Mouse (Mus musculus): ENCODE measurements around the gene Slx1b. TPM values are rescaled to one million over a fixed set of nuclear protein-coding genes. Genes with fewer than 3 reads are reported as not detected.
A peak's percentile ranks its signal among the peaks of the same experiment; 100 is the strongest.
"Not testable (repeated sequence)": the region's sequence is repeated elsewhere in the genome, so short reads cannot be mapped to it uniquely, and the experiment has no call there.

Slx1b gene
- polyA plus RNA-seq, 1 experiment from 2014 or later: 14.8 TPM

- no peak overlapping the region for H3K4me3 ChIP-seq
- no peaks in the 10 kb centered on the region for H3K27me3 ChIP-seq (ENCODE audit: low read depth, poor library complexity, severe bottlenecking)
- no peaks in the 10 kb centered on the region for H3K4me1 ChIP-seq
- no peak for DNase-seq (ENCODE audit: low spot score)
- H3K27ac ChIP-seq: no peak overlapping the region
- H3K36me3 ChIP-seq: peaks cover 13% of the 10 kb centered on the region
- WGBS: 83% methylated on average over 1 of the region's 1 CpGs
- H3K9me3 ChIP-seq (replicated peaks): no peaks in the 10 kb centered on the region
Observed at GRCm38 (mm10) chr7:126657522-126657921, 38.1 kb downstream of the Slx1b start.

- H3K27ac ChIP-seq: no peak overlapping the region
- no peaks in the 10 kb centered on the region for H3K9me3 ChIP-seq (replicated peaks)
- 89% methylated on average over 3 of the region's 3 CpGs for WGBS
- H3K4me1 ChIP-seq: no peaks in the 10 kb centered on the region
- no peak for DNase-seq (ENCODE audit: low spot score)
- H3K4me3 ChIP-seq: no peak overlapping the region
- H3K36me3 ChIP-seq: peaks cover 2% of the 10 kb centered on the region; the same call in 1 of the 2 replicates
- no peaks in the 10 kb centered on the region for H3K27me3 ChIP-seq (ENCODE audit: low read depth, poor library complexity, severe bottlenecking)
Observed at GRCm38 (mm10) chr7:126655695-126656094, 39.9 kb downstream of the Slx1b start.

GRCm38 (mm10) chr7:126653991-126654390 is 41.6 kb downstream of the Slx1b start:
- no peaks in the 10 kb centered on the region for H3K9me3 ChIP-seq (replicated peaks)
- H3K4me3 ChIP-seq: no peak overlapping the region
- no peaks in the 10 kb centered on the region for H3K27me3 ChIP-seq (ENCODE audit: low read depth, poor library complexity, severe bottlenecking)
- no peak overlapping the region for H3K27ac ChIP-seq
- WGBS: 85% methylated on average over 2 of the region's 2 CpGs
- DNase-seq (ENCODE audit: low spot score): no peak
- H3K4me1 ChIP-seq: peaks cover 10% of the 10 kb centered on the region
- peaks cover 2% of the 10 kb centered on the region; the same call in 1 of the 2 replicates for H3K36me3 ChIP-seq

- H3K36me3 ChIP-seq: peaks cover 2% of the 10 kb centered on the region; the same call in 1 of the 2 replicates
- WGBS: 69% methylated on average over 2 of the region's 2 CpGs
- H3K27me3 ChIP-seq (ENCODE audit: low read depth, poor library complexity, severe bottlenecking): no peaks in the 10 kb centered on the region
Observed at GRCm38 (mm10) chr7:126650852-126651251, 44.7 kb downstream of the Slx1b start.

GRCm38 (mm10) chr7:126649231-126650051 is 46.1 kb downstream of the Slx1b start, which contains the start of gene Sgf29:
Gene Sgf29, plus strand, starts transcription at chr7:126649309.
- Histone ChIP-seq H3K36me3 (0 out of 2 replicates have a peak, but pooled peaks cover under 1% of the 10 kb centered on the region), H3K4me1 (peaks cover 23% of the 10 kb centered on the region), H3K9me3 (replicated peaks) (no peaks in the 10 kb centered on the region), H3K4me3 (peak within 1 kb of the TSS; percentile 73), H3K27ac (peak within 1 kb of the TSS; percentile 95), H3K27me3 (ENCODE audit: low read depth, poor library complexity, severe bottlenecking) (no peaks in the 10 kb centered on the region)
- peak; percentile 95 for DNase-seq (ENCODE audit: low spot score)
- WGBS: 1% methylated on average over 57 of the region's 57 CpGs

More at GRCm38 (mm10) chr7:126650852-126651251, 44.7 kb downstream of the Slx1b start:
- DNase-seq (ENCODE audit: low spot score): no peak
- peaks cover 10% of the 10 kb centered on the region for H3K4me1 ChIP-seq
- H3K9me3 ChIP-seq (replicated peaks): no peaks in the 10 kb centered on the region
- H3K27ac ChIP-seq: no peak overlapping the region
- no peak overlapping the region for H3K4me3 ChIP-seq

- WGBS: 84% methylated on average over 4 of the region's 4 CpGs
- peak overlapping the region; percentile 73 for H3K4me3 ChIP-seq
- no peak for DNase-seq (ENCODE audit: low spot score)
Observed at GRCm38 (mm10) chr7:126648486-126648885, 47.1 kb downstream of the Slx1b start.

GRCm38 (mm10) chr7:126645708-126646107 is 49.9 kb downstream of the Slx1b start:
- Histone ChIP-seq H3K4me1 (peaks cover 23% of the 10 kb centered on the region), H3K27ac (no peak overlapping the region), H3K36me3 (no peaks in the 10 kb centered on the region), H3K9me3 (replicated peaks) (no peaks in the 10 kb centered on the region), H3K27me3 (ENCODE audit: low read depth, poor library complexity, severe bottlenecking) (no peaks in the 10 kb centered on the region), H3K4me3 (no peak overlapping the region)
- 57% methylated on average over 5 of the region's 5 CpGs for WGBS
- DNase-seq (ENCODE audit: low spot score): no peak

More at GRCm38 (mm10) chr7:126648486-126648885, 47.1 kb downstream of the Slx1b start:
- Histone ChIP-seq H3K36me3 (no peaks in the 10 kb centered on the region), H3K9me3 (replicated peaks) (no peaks in the 10 kb centered on the region), H3K4me1 (peaks cover 23% of the 10 kb centered on the region), H3K27ac (no peak overlapping the region), H3K27me3 (ENCODE audit: low read depth, poor library complexity, severe bottlenecking) (no peaks in the 10 kb centered on the region)

GRCm38 (mm10) chr7:126644914-126645313 is 50.7 kb downstream of the Slx1b start:
- peaks cover 17% of the 10 kb centered on the region for H3K4me1 ChIP-seq
- no peaks in the 10 kb centered on the region for H3K36me3 ChIP-seq
- DNase-seq (ENCODE audit: low spot score): no peak
- H3K9me3 ChIP-seq (replicated peaks): no peaks in the 10 kb centered on the region
- no peak overlapping the region for H3K27ac ChIP-seq
- no peak overlapping the region for H3K4me3 ChIP-seq
- no peaks in the 10 kb centered on the region for H3K27me3 ChIP-seq (ENCODE audit: low read depth, poor library complexity, severe bottlenecking)

- WGBS: 75% methylated on average over 3 of the region's 3 CpGs
Observed at GRCm38 (mm10) chr7:126644345-126644744, 51.2 kb downstream of the Slx1b start.

GRCm38 (mm10) chr7:126643244-126643617 is 52.4 kb downstream of the Slx1b start:
- H3K27me3 ChIP-seq (ENCODE audit: low read depth, poor library complexity, severe bottlenecking); H3K27ac ChIP-seq; H3K36me3 ChIP-seq; H3K4me3 ChIP-seq; DNase-seq (ENCODE audit: low spot score); H3K9me3 ChIP-seq (replicated peaks): not testable (repeated sequence)
- 75% methylated on average over 3 of the region's 3 CpGs for WGBS
- H3K4me1 ChIP-seq: peaks cover 13% of the 10 kb centered on the region

More at GRCm38 (mm10) chr7:126644345-126644744, 51.2 kb downstream of the Slx1b start:
- no peak overlapping the region for H3K27ac ChIP-seq
- no peaks in the 10 kb centered on the region for H3K36me3 ChIP-seq
- no peaks in the 10 kb centered on the region for H3K9me3 ChIP-seq (replicated peaks)
- no peak for DNase-seq (ENCODE audit: low spot score)
- no peak overlapping the region for H3K4me3 ChIP-seq
- no peaks in the 10 kb centered on the region for H3K27me3 ChIP-seq (ENCODE audit: low read depth, poor library complexity, severe bottlenecking)
- peaks cover 13% of the 10 kb centered on the region for H3K4me1 ChIP-seq

GRCm38 (mm10) chr7:126642545-126643243 is 52.9 kb downstream of the Slx1b start:
- Histone ChIP-seq H3K27me3 (ENCODE audit: low read depth, poor library complexity, severe bottlenecking) (no peaks in the 10 kb centered on the region), H3K4me3 (no peak overlapping the region), H3K27ac (no peak overlapping the region), H3K9me3 (replicated peaks) (no peaks in the 10 kb centered on the region), H3K4me1 (peaks cover 13% of the 10 kb centered on the region), H3K36me3 (no peaks in the 10 kb centered on the region)
- no peak for DNase-seq (ENCODE audit: low spot score)
- 77% methylated on average over 5 of the region's 5 CpGs for WGBS
